Mouse (Mus musculus) frontal cortex, adult (tissue): ENCODE data around the gene Nr1h2.
A peak's percentile ranks its signal among the peaks of the same experiment; 100 is the strongest.

Source experiments
- ATAC-seq: cut with Nextera tagmentation; 2 replicates; pipeline ENCODE4 v1.9.2; 2017; ENCODE audit warnings: mild to moderate bottlenecking, moderate library complexity, mixed read lengths; ENCODE audit not compliant: low TSS enrichment

The Nr1h2 gene

GRCm38 (mm10) chr7:44529518-44529917 lies 24.2 kb downstream of the Nr1h2 start:
- ATAC-seq = no peak

GRCm38 (mm10) chr7:44527483-44528398 lies 26.0 kb downstream of the Nr1h2 start:
- ATAC-seq = peak; percentile 94

GRCm38 (mm10) chr7:44526414-44527154 lies 27.2 kb downstream of the Nr1h2 start:
- ATAC-seq = no peak

- ATAC-seq = no peak
Measured at GRCm38 (mm10) chr7:44525126-44525832, 28.5 kb downstream of the Nr1h2 start.

GRCm38 (mm10) chr7:44524502-44524901 lies 29.2 kb downstream of the Nr1h2 start, which contains the start of gene Mybpc2:
Mybpc2 (minus strand) TSS chr7:44524656.
- no peak for ATAC-seq

- no peak for ATAC-seq
Measured at GRCm38 (mm10) chr7:44523056-44523455, 30.7 kb downstream of the Nr1h2 start.

- no peak; the same call in 1 of the 2 replicates for ATAC-seq
Measured at GRCm38 (mm10) chr7:44521710-44522109, 32.0 kb downstream of the Nr1h2 start.

- ATAC-seq = no peak
Measured at GRCm38 (mm10) chr7:44520990-44521389, 32.8 kb downstream of the Nr1h2 start.

- no peak for ATAC-seq
Measured at GRCm38 (mm10) chr7:44519240-44519913, 34.4 kb downstream of the Nr1h2 start.

GRCm38 (mm10) chr7:44507491-44507890 lies 46.3 kb downstream of the Nr1h2 start:
- no peak for ATAC-seq

GRCm38 (mm10) chr7:44501563-44502115 lies 52.1 kb downstream of the Nr1h2 start:
- ATAC-seq = peak; percentile 75; the same call in 1 of the 2 replicates

- no peak for ATAC-seq
Measured at GRCm38 (mm10) chr7:44500046-44500445, 53.7 kb downstream of the Nr1h2 start.
